Mouse (Mus musculus) heart, adult 2 months (tissue): ENCODE results near the gene Sephs1.

Experiments
- CTCF ChIP-seq: fragments of 200-600 bp; IDR thresholded peaks from 2 replicates; pipeline ENCODE4 v1.8.1; 2022; ENCODE audit warnings: antibody characterized with exemption, mild to moderate bottlenecking, moderate library complexity
- EP300 ChIP-seq: fragments of 200-500 bp; IDR thresholded peaks from 2 replicates; pipeline ENCODE4 v1.6.1; 2011; ENCODE audit warnings: low read depth, low read length, control low read depth; ENCODE audit not compliant: insufficient read depth

GRCm38 (mm10) chr2:4881350-4882248 lies at the start of gene Sephs1:
- TF ChIP-seq EP300 (no peak), CTCF (no peak)
